Comparison of ENCODE assay signal across 8 mouse cellular contexts in the genomic region with DNA sequence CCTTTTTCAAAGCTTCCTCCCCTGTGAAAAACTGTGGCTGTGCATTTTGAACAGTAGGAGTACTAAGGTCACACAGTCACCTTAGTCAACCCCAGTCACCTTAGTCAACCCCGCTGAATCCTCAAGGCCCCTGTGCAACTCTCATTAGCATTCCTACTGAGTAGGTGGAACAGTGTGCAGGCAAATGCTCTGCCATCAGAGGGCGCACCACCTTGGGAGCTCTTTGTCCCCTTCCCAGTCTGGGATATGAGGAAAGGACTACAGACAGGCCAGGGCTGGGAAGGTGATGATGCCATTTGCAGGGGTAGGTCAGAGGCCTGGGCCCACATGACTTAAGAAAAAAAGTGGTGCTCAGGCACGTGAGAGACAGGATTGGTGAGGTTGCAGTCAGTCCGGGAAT. TPM values are rescaled to one million over a fixed set of nuclear protein-coding genes. Genes with fewer than 3 reads are reported as not detected.
DNase-seq lines count a peak whose midpoint lies in the region; ATAC-seq and TF ChIP-seq lines count a peak whose summit lies in the region.

No protein-coding gene starts in this region.

- H3K4me3 ChIP-seq in layer of hippocampus, adult 2 months, result no peak overlapping the region
- H3K4me3 ChIP-seq in limb, embryonic 10.5 days, result no peak overlapping the region

- no peaks in the 10 kb centered on the region for H3K27me3 ChIP-seq in limb, embryonic 10.5 days (ENCODE audit: low read depth, poor library complexity, severe bottlenecking)

- DNase-seq in layer of hippocampus, adult 2 months (ENCODE audit: low spot score in 2 of 2), result no peak
- no peak for DNase-seq in layer of hippocampus, postnatal 36 days
- DNase-seq in ES-CJ7 (ENCODE audit: low read depth, low spot score), result peak; percentile 90
- peak; percentile 69 for DNase-seq in adrenal gland, postnatal 10 days
- DNase-seq in limb, embryonic 10.5 days (ENCODE audit: low spot score), result peak; percentile 45
- no peak for DNase-seq in ovary, postnatal 14 days (ENCODE audit: low spot score)
- no peak for DNase-seq in gastrocnemius, adult 18-20 months (ENCODE audit: low spot score)

- H3K4me1 ChIP-seq in limb, embryonic 10.5 days, result peaks cover 85% of the 10 kb centered on the region

- ATAC-seq in activated CD4-positive, CD25-positive, alpha-beta regulatory T cell, adult 4 months, result no peak

- peaks cover 58% of the 10 kb centered on the region for H3K36me3 ChIP-seq in limb, embryonic 10.5 days

- TF ChIP-seq CTCF in layer of hippocampus, adult 2 months (conservative IDR thresholded peaks at IDR 0.05), result peak; percentile 83

- no peaks in the 10 kb centered on the region for H3K9me3 ChIP-seq in limb, embryonic 10.5 days (replicated peaks)

- 51% methylated on average over 4 of the region's 4 CpGs for WGBS in limb, embryonic 10.5 days

- H3K27ac ChIP-seq in layer of hippocampus, adult 2 months, result no peak overlapping the region
- 0 out of 2 replicates have a peak overlapping the region, but pooled peaks have one; percentile 79 for H3K27ac ChIP-seq in limb, embryonic 10.5 days

RNA-seq across cellular contexts. Expression of a gene that starts 1.4 kb away (rescaled TPM):
- 1 to 10 TPM; 1.7 to 2.8 TPM for total RNA-seq in layer of hippocampus, adult 2 months (2021)
- 1 to 10 TPM; 1.8 to 2.4 TPM for total RNA-seq in layer of hippocampus, postnatal 36 days (2021)
- total RNA-seq in adrenal gland, postnatal 10 days (2021), result 1 to 10 TPM in 1 of 2 experiments, under 1 TPM in 1; 0.78 to 2.7 TPM
- 2.6 and 5.6 TPM in 2 replicates for polyA plus RNA-seq in limb, embryonic 10.5 days (2016; fragmentation: Nextera tagmentation; extraction: Ambion mirVana)
- under 1 TPM; 0.43 to 0.62 TPM for total RNA-seq in gastrocnemius, adult 18-20 months (2021)
- under 1 TPM; 0.48 to 0.82 TPM for polyA plus RNA-seq in activated CD4-positive, CD25-positive, alpha-beta regulatory T cell, adult 4 months (2017; shearing (Covaris generic))

RNA-seq across cellular contexts. Expression of a gene that starts 4.4 kb away (rescaled TPM):
- total RNA-seq in layer of hippocampus, adult 2 months (2021), result 10 to 100 TPM; 39.0 to 39.9 TPM
- total RNA-seq in layer of hippocampus, postnatal 36 days (2021), result 10 to 100 TPM; 36.3 to 37.7 TPM
- 10 to 100 TPM; 66.8 to 69.2 TPM for total RNA-seq in adrenal gland, postnatal 10 days (2021)
- 69.3 and 69.6 TPM in 2 replicates for polyA plus RNA-seq in limb, embryonic 10.5 days (2016; fragmentation: Nextera tagmentation; extraction: Ambion mirVana)
- 10 to 100 TPM; 25.4 to 33.4 TPM for total RNA-seq in gastrocnemius, adult 18-20 months (2021)
- polyA plus RNA-seq in activated CD4-positive, CD25-positive, alpha-beta regulatory T cell, adult 4 months (2017; shearing (Covaris generic)), result 100 to 1,000 TPM in 1 of 2 experiments, 10 to 100 TPM in 1; 88.3 to 119 TPM

RNA-seq across cellular contexts. Expression of a gene that starts 10.7 kb away (rescaled TPM):
- 10 to 100 TPM; 20.9 to 21.6 TPM for total RNA-seq in layer of hippocampus, adult 2 months (2021)
- total RNA-seq in layer of hippocampus, postnatal 36 days (2021), result 10 to 100 TPM; 25.4 to 28.9 TPM
- 100 to 1,000 TPM; 319 to 366 TPM for total RNA-seq in adrenal gland, postnatal 10 days (2021)
- 13.6 and 22.0 TPM in 2 replicates for polyA plus RNA-seq in limb, embryonic 10.5 days (2016; fragmentation: Nextera tagmentation; extraction: Ambion mirVana)
- 100 to 1,000 TPM in 1 of 2 experiments, 10 to 100 TPM in 1; 84.2 to 102 TPM for total RNA-seq in gastrocnemius, adult 18-20 months (2021)
- 1 to 10 TPM; 2.2 to 6.9 TPM for polyA plus RNA-seq in activated CD4-positive, CD25-positive, alpha-beta regulatory T cell, adult 4 months (2017; shearing (Covaris generic))

RNA-seq across cellular contexts. Expression of a gene that starts 18.0 kb away (rescaled TPM):
- 10 to 100 TPM; 21.7 to 24.6 TPM for total RNA-seq in layer of hippocampus, adult 2 months (2021)
- total RNA-seq in layer of hippocampus, postnatal 36 days (2021), result 10 to 100 TPM; 19.2 to 26.2 TPM
- total RNA-seq in adrenal gland, postnatal 10 days (2021), result 10 to 100 TPM; 17.5 to 24.1 TPM
- 45.5 and 46.2 TPM in 2 replicates for polyA plus RNA-seq in limb, embryonic 10.5 days (2016; fragmentation: Nextera tagmentation; extraction: Ambion mirVana)
- total RNA-seq in gastrocnemius, adult 18-20 months (2021), result under 1 TPM; 0.55 to 0.64 TPM
- polyA plus RNA-seq in activated CD4-positive, CD25-positive, alpha-beta regulatory T cell, adult 4 months (2017; shearing (Covaris generic)), result 1 to 10 TPM; 3.8 to 8.3 TPM

RNA-seq across cellular contexts. Expression of a gene that starts 34.6 kb away (rescaled TPM):
- total RNA-seq in layer of hippocampus, adult 2 months (2021), result 100 to 1,000 TPM in 1 of 2 experiments, 10 to 100 TPM in 1; 95.9 to 107 TPM
- 100 to 1,000 TPM; 102 to 103 TPM for total RNA-seq in layer of hippocampus, postnatal 36 days (2021)
- total RNA-seq in adrenal gland, postnatal 10 days (2021), result 10 to 100 TPM; 71.6 to 98.5 TPM
- 30.8 and 32.6 TPM in 2 replicates for polyA plus RNA-seq in limb, embryonic 10.5 days (2016; fragmentation: Nextera tagmentation; extraction: Ambion mirVana)
- total RNA-seq in gastrocnemius, adult 18-20 months (2021), result 10 to 100 TPM; 72.4 to 72.9 TPM
- 10 to 100 TPM; 18.4 to 29.8 TPM for polyA plus RNA-seq in activated CD4-positive, CD25-positive, alpha-beta regulatory T cell, adult 4 months (2017; shearing (Covaris generic))

Comparison
In these comparisons a context has a peak if more than half of its experiments do, and no peak if none do; other contexts are left out.
1. DNase-seq: peak in ES-CJ7 (single experiment), adrenal gland, postnatal 10 days (single experiment) and limb, embryonic 10.5 days (single experiment); none in layer of hippocampus, adult 2 months (0 of 2), layer of hippocampus, postnatal 36 days (0 of 2), ovary, postnatal 14 days (single experiment) and gastrocnemius, adult 18-20 months (single experiment).